Mouse (Mus musculus) ES-Bruce4 (cell line): Measurements from ENCODE around the gene Zfp654. TPM values are rescaled to one million over a fixed set of nuclear protein-coding genes. Genes with fewer than 3 reads are reported as not detected.

Experiments used
- H3K27ac ChIP-seq: 2 replicates; pipeline ENCODE4 v1.5.1; 2012; ENCODE audit warnings: low read length, inconsistent platforms; ENCODE audit not compliant: insufficient read depth
- H3K27me3 ChIP-seq: 2 replicates; pipeline ENCODE4 v1.6.1; 2012; ENCODE audit warnings: mild to moderate bottlenecking, low read length, inconsistent platforms; ENCODE audit not compliant: control insufficient read depth, poor library complexity, insufficient read depth, severe bottlenecking
- H3K36me3 ChIP-seq: 2 replicates; pipeline ENCODE4 v1.6.1; 2012; ENCODE audit warnings: inconsistent platforms, mild to moderate bottlenecking, low read length, moderate library complexity; ENCODE audit not compliant: control insufficient read depth, poor library complexity, insufficient read depth, severe bottlenecking
- H3K4me1 ChIP-seq: one replicate; pipeline ENCODE4 v1.8.1; 2011; ENCODE audit warnings: low read length; ENCODE audit not compliant: control insufficient read depth, insufficient read depth
- H3K4me3 ChIP-seq: 2 replicates; pipeline ENCODE4 v1.5.1; 2011; ENCODE audit warnings: low read depth, mild to moderate bottlenecking, low read length
- H3K9ac ChIP-seq: 2 replicates; pipeline ENCODE4 v1.6.1; 2012; ENCODE audit warnings: low read depth, mild to moderate bottlenecking, inconsistent platforms; ENCODE audit not compliant: poor library complexity, severe bottlenecking
- H3K9me3 ChIP-seq: replicated peaks from 2 replicates; pipeline ENCODE4 v1.6.1; 2012; ENCODE audit warnings: mild to moderate bottlenecking, low read length, inconsistent platforms; ENCODE audit not compliant: control insufficient read depth, poor library complexity, insufficient read depth, severe bottlenecking
- CTCF ChIP-seq: IDR thresholded peaks from one replicate; pipeline ENCODE4 v1.8.1; 2011; ENCODE audit warnings: low read depth, low read length
- EP300 ChIP-seq: IDR thresholded peaks from 2 replicates; pipeline ENCODE4 v1.6.1; 2011; ENCODE audit warnings: low read depth, low read length; ENCODE audit not compliant: insufficient read depth
- POLR2A ChIP-seq: IDR thresholded peaks from one replicate; pipeline ENCODE4 v1.8.1; 2011; ENCODE audit warnings: low read length; ENCODE audit not compliant: insufficient read depth
- polyA plus RNA-seq: library from polyadenylated mRNA; stranded (reverse); fragments of >200 nt; gene quantifications from 2 replicates; pipeline ENCODE4 v1.2.4, GENCODE M21; 2011; ENCODE audit warnings: low read depth; ENCODE audit not compliant: missing spikeins, insufficient read depth, insufficient read length

Gene Zfp654
- polyA plus RNA-seq, 1 experiment = 12.1 TPM

GRCm38 (mm10) chr16:64756321-64756720, 95.1 kb downstream of the Zfp654 start:
- Histone ChIP-seq H3K9me3 (no peaks in the 10 kb centered on the region), H3K36me3 (no peaks in the 10 kb centered on the region), H3K4me1 (no peaks in the 10 kb centered on the region), H3K27ac (no peak overlapping the region), H3K9ac (no peak overlapping the region), H3K27me3 (no peaks in the 10 kb centered on the region), H3K4me3 (no peak overlapping the region)
- TF ChIP-seq CTCF (no peak), POLR2A (no peak), EP300 (no peak)

- H3K9me3 ChIP-seq = no peaks in the 10 kb centered on the region
- H3K36me3 ChIP-seq = no peaks in the 10 kb centered on the region
- no peak overlapping the region for H3K9ac ChIP-seq
- no peak overlapping the region for H3K27ac ChIP-seq
- no peaks in the 10 kb centered on the region for H3K27me3 ChIP-seq
- TF ChIP-seq CTCF (no peak), EP300 (no peak), POLR2A (no peak)
- no peaks in the 10 kb centered on the region for H3K4me1 ChIP-seq
- no peak overlapping the region for H3K4me3 ChIP-seq
Measured at GRCm38 (mm10) chr16:64754743-64755139, 96.7 kb downstream of the Zfp654 start.

GRCm38 (mm10) chr16:64753990-64754742, 97.3 kb downstream of the Zfp654 start:
- no peaks in the 10 kb centered on the region for H3K4me1 ChIP-seq
- no peaks in the 10 kb centered on the region for H3K27me3 ChIP-seq
- H3K27ac ChIP-seq = no peak overlapping the region
- no peak overlapping the region for H3K9ac ChIP-seq
- H3K9me3 ChIP-seq = no peaks in the 10 kb centered on the region
- no peak overlapping the region for H3K4me3 ChIP-seq
- TF ChIP-seq CTCF (no peak), POLR2A (no peak), EP300 (no peak)
- H3K36me3 ChIP-seq = no peaks in the 10 kb centered on the region

GRCm38 (mm10) chr16:64748237-64748636, 103.2 kb downstream of the Zfp654 start:
- H3K4me3 ChIP-seq = no peak overlapping the region
- H3K36me3 ChIP-seq = no peaks in the 10 kb centered on the region
- H3K9me3 ChIP-seq = no peaks in the 10 kb centered on the region
- H3K27ac ChIP-seq = no peak overlapping the region
- no peak for TF ChIP-seq EP300
- TF ChIP-seq CTCF = peak; percentile 90
- H3K4me1 ChIP-seq = no peaks in the 10 kb centered on the region
- no peak overlapping the region for H3K9ac ChIP-seq
- no peaks in the 10 kb centered on the region for H3K27me3 ChIP-seq

- no peak overlapping the region for H3K4me3 ChIP-seq
- TF ChIP-seq EP300 (no peak), POLR2A (no peak), CTCF (no peak)
- H3K9me3 ChIP-seq = no peaks in the 10 kb centered on the region
- H3K27me3 ChIP-seq = no peaks in the 10 kb centered on the region
- no peaks in the 10 kb centered on the region for H3K36me3 ChIP-seq
- H3K4me1 ChIP-seq = no peaks in the 10 kb centered on the region
- no peak overlapping the region for H3K9ac ChIP-seq
- no peak overlapping the region for H3K27ac ChIP-seq
Measured at GRCm38 (mm10) chr16:64745089-64745488, 106.4 kb downstream of the Zfp654 start.

GRCm38 (mm10) chr16:64737289-64737688, 114.2 kb downstream of the Zfp654 start:
- H3K9me3 ChIP-seq = no peaks in the 10 kb centered on the region
- no peak overlapping the region for H3K4me3 ChIP-seq
- H3K9ac ChIP-seq = no peak overlapping the region
- H3K27me3 ChIP-seq = no peaks in the 10 kb centered on the region
- no peaks in the 10 kb centered on the region for H3K36me3 ChIP-seq
- no peak overlapping the region for H3K27ac ChIP-seq
- no peaks in the 10 kb centered on the region for H3K4me1 ChIP-seq
- TF ChIP-seq POLR2A (no peak), EP300 (no peak), CTCF (no peak)

Other genes starting within 250 kb of the Zfp654 start
- not detected in 2 replicates for gene Csnka2ip, start 249.2 kb downstream of the Zfp654 start, polyA plus RNA-seq
- 28.6 and 30.0 TPM in 2 replicates for gene 4930453N24Rik, start 80.5 kb downstream of the Zfp654 start, polyA plus RNA-seq
- gene Cggbp1, start 344 bp upstream of the Zfp654 start, polyA plus RNA-seq = 60.9 and 72.9 TPM in 2 replicates